Mouse (Mus musculus) midbrain, embryonic 15.5 days (tissue): Measurements from ENCODE around the gene Nfe2l3. TPM values are rescaled to one million over a fixed set of nuclear protein-coding genes. Genes with fewer than 3 reads are reported as not detected.

ENCODE experiments used
- ATAC-seq: fragments of 200-750 bp; cut with Nextera tagmentation; replicated peaks from 2 replicates; pipeline ENCODE4 v1.8.0; 2017; ENCODE audit warnings: moderate TSS enrichment
- H3K27ac ChIP-seq: fragments of 300-500 bp; sonication (generic); 2 replicates; pipeline ENCODE4 v1.5.1; 2015; ENCODE audit warnings: mild to moderate bottlenecking, inconsistent platforms
- H3K27me3 ChIP-seq: fragments of 300-500 bp; sonication (generic); replicated peaks from 2 replicates; pipeline ENCODE4 v1.6.1; 2015; ENCODE audit warnings: inconsistent platforms
- H3K36me3 ChIP-seq: fragments of 300-500 bp; sonication (generic); replicated peaks from 2 replicates; pipeline ENCODE4 v1.6.1; 2015; ENCODE audit warnings: inconsistent platforms
- H3K4me1 ChIP-seq: fragments of 300-500 bp; sonication (generic); 2 replicates; pipeline ENCODE4 v1.6.1; 2015; ENCODE audit warnings: inconsistent platforms
- H3K4me2 ChIP-seq: fragments of 300-500 bp; sonication (generic); 2 replicates; pipeline ENCODE4 v1.6.1; 2015; ENCODE audit warnings: inconsistent platforms, mild to moderate bottlenecking, moderate library complexity
- H3K4me3 ChIP-seq: fragments of 300-500 bp; sonication (generic); 2 replicates; pipeline ENCODE4 v1.5.1; 2015; ENCODE audit warnings: mild to moderate bottlenecking, inconsistent platforms
- H3K9ac ChIP-seq: fragments of 300-500 bp; sonication (generic); 2 replicates; pipeline ENCODE4 v1.6.1; 2015; ENCODE audit warnings: mild to moderate bottlenecking, inconsistent platforms
- H3K9me3 ChIP-seq: fragments of 300-500 bp; sonication (generic); 2 replicates; pipeline ENCODE4 v1.6.1; 2016; ENCODE audit warnings: inconsistent platforms
- WGBS: fragments of 180-500 bp; shearing (Covaris S2); methylation state at CpG from one replicate; pipeline ENCODE4 v1.1.7; 2015; ENCODE audit warnings: mixed read lengths; 5-methylcytosine and 5-hydroxymethylcytosine counted together
- polyA plus RNA-seq: library from polyadenylated mRNA; unstranded; fragments of >200 nt; fragmentation: Nextera tagmentation; extraction: Ambion mirVana; gene quantifications from 2 replicates; pipeline ENCODE4 v1.2.1, GENCODE M21; 2015

Gene Nfe2l3
- polyA plus RNA-seq, 1 experiment from 2014 or later, result 8.2 TPM

GRCm38 (mm10) chr6:51404502-51404901, 28.0 kb upstream of the Nfe2l3 start:
- no peak overlapping the region for H3K4me2 ChIP-seq
- H3K9me3 ChIP-seq, result no peaks in the 10 kb centered on the region
- H3K27me3 ChIP-seq, result no peaks in the 10 kb centered on the region
- ATAC-seq, result no peak
- H3K4me3 ChIP-seq, result no peak overlapping the region
- H3K36me3 ChIP-seq, result no peaks in the 10 kb centered on the region
- no peak overlapping the region for H3K9ac ChIP-seq
- H3K4me1 ChIP-seq, result no peaks in the 10 kb centered on the region
- H3K27ac ChIP-seq, result no peak overlapping the region
- 79% methylated on average over 4 of the region's 4 CpGs for WGBS

- WGBS, result 73% methylated on average over 1 of the region's 1 CpGs
- H3K9ac ChIP-seq, result no peak overlapping the region
- H3K4me1 ChIP-seq, result no peaks in the 10 kb centered on the region
- ATAC-seq, result no peak
- H3K4me2 ChIP-seq, result no peak overlapping the region
- H3K27ac ChIP-seq, result no peak overlapping the region
- H3K9me3 ChIP-seq, result 0 out of 2 replicates have a peak, but pooled peaks cover 3% of the 10 kb centered on the region
- H3K36me3 ChIP-seq, result no peaks in the 10 kb centered on the region
- H3K27me3 ChIP-seq, result no peaks in the 10 kb centered on the region
- H3K4me3 ChIP-seq, result no peak overlapping the region
Observed at GRCm38 (mm10) chr6:51416433-51416832, 16.0 kb upstream of the Nfe2l3 start.

- Histone ChIP-seq H3K27ac (no peak overlapping the region), H3K4me2 (no peak overlapping the region), H3K4me1 (no peaks in the 10 kb centered on the region), H3K9me3 (0 out of 2 replicates have a peak, but pooled peaks cover 3% of the 10 kb centered on the region), H3K9ac (no peak overlapping the region), H3K36me3 (no peaks in the 10 kb centered on the region), H3K27me3 (no peaks in the 10 kb centered on the region), H3K4me3 (no peak overlapping the region)
- WGBS, result 89% methylated on average over 4 of the region's 4 CpGs
- no peak for ATAC-seq
Observed at GRCm38 (mm10) chr6:51417306-51417936, 15.0 kb upstream of the Nfe2l3 start.

- Histone ChIP-seq H3K27ac (no peak overlapping the region), H3K9ac (no peak overlapping the region), H3K9me3 (no peaks in the 10 kb centered on the region), H3K4me3 (no peak overlapping the region), H3K4me1 (no peaks in the 10 kb centered on the region), H3K4me2 (no peak overlapping the region), H3K36me3 (no peaks in the 10 kb centered on the region), H3K27me3 (no peaks in the 10 kb centered on the region)
- WGBS, result 48% methylated on average over 11 of the region's 11 CpGs
- ATAC-seq, result no peak
Observed at GRCm38 (mm10) chr6:51423466-51424122, 8.9 kb upstream of the Nfe2l3 start.

- Histone ChIP-seq H3K9me3 (no peaks in the 10 kb centered on the region), H3K4me3 (no peak overlapping the region), H3K27me3 (no peaks in the 10 kb centered on the region), H3K9ac (no peak overlapping the region), H3K27ac (no peak overlapping the region), H3K36me3 (no peaks in the 10 kb centered on the region), H3K4me2 (no peak overlapping the region), H3K4me1 (no peaks in the 10 kb centered on the region)
- ATAC-seq, result no peak
- 95% methylated on average over 2 of the region's 2 CpGs for WGBS
Observed at GRCm38 (mm10) chr6:51424537-51424936, 7.9 kb upstream of the Nfe2l3 start.

GRCm38 (mm10) chr6:51434270-51434669, 1.8 kb downstream of the Nfe2l3 start:
- H3K27ac ChIP-seq, result no peak overlapping the region
- no peak overlapping the region for H3K9ac ChIP-seq
- peaks cover 22% of the 10 kb centered on the region; the same call in 1 of the 2 replicates for H3K4me1 ChIP-seq
- no peak for ATAC-seq
- no peaks in the 10 kb centered on the region; the same call in 1 of the 2 replicates for H3K27me3 ChIP-seq
- no peaks in the 10 kb centered on the region for H3K36me3 ChIP-seq
- H3K9me3 ChIP-seq, result no peaks in the 10 kb centered on the region
- WGBS, result 40% methylated on average over 7 of the region's 7 CpGs
- H3K4me2 ChIP-seq, result peak overlapping the region; percentile 80
- H3K4me3 ChIP-seq, result peak overlapping the region; percentile 63

GRCm38 (mm10) chr6:51437665-51438064, 5.2 kb downstream of the Nfe2l3 start:
- H3K27ac ChIP-seq, result no peak overlapping the region
- 84% methylated on average over 4 of the region's 4 CpGs for WGBS
- no peaks in the 10 kb centered on the region for H3K9me3 ChIP-seq
- ATAC-seq, result no peak
- no peaks in the 10 kb centered on the region for H3K36me3 ChIP-seq
- no peak overlapping the region for H3K4me2 ChIP-seq
- no peak overlapping the region for H3K9ac ChIP-seq
- no peaks in the 10 kb centered on the region; the same call in 1 of the 2 replicates for H3K27me3 ChIP-seq
- H3K4me3 ChIP-seq, result no peak overlapping the region
- H3K4me1 ChIP-seq, result peaks cover 18% of the 10 kb centered on the region; the same call in 1 of the 2 replicates

- no peak overlapping the region for H3K4me2 ChIP-seq
- WGBS, result 82% methylated on average over 9 of the region's 9 CpGs
Observed at GRCm38 (mm10) chr6:51438826-51439330, 6.4 kb downstream of the Nfe2l3 start.

GRCm38 (mm10) chr6:51442191-51442835, 9.8 kb downstream of the Nfe2l3 start:
- Histone ChIP-seq H3K4me2 (no peak overlapping the region), H3K4me1 (no peaks in the 10 kb centered on the region), H3K4me3 (no peak overlapping the region), H3K27ac (no peak overlapping the region), H3K9me3 (no peaks in the 10 kb centered on the region), H3K9ac (no peak overlapping the region), H3K27me3 (no peaks in the 10 kb centered on the region), H3K36me3 (no peaks in the 10 kb centered on the region)
- WGBS, result 68% methylated on average over 9 of the region's 9 CpGs
- ATAC-seq, result no peak

More at GRCm38 (mm10) chr6:51438826-51439330, 6.4 kb downstream of the Nfe2l3 start:
- Histone ChIP-seq H3K27ac (no peak overlapping the region), H3K9me3 (no peaks in the 10 kb centered on the region), H3K4me3 (no peak overlapping the region), H3K9ac (no peak overlapping the region), H3K27me3 (no peaks in the 10 kb centered on the region), H3K36me3 (no peaks in the 10 kb centered on the region), H3K4me1 (peaks cover 11% of the 10 kb centered on the region; the same call in 1 of the 2 replicates)
- no peak for ATAC-seq

GRCm38 (mm10) chr6:51452927-51453503, 20.5 kb downstream of the Nfe2l3 start:
- no peak overlapping the region for H3K4me3 ChIP-seq
- H3K9me3 ChIP-seq, result no peaks in the 10 kb centered on the region
- H3K27me3 ChIP-seq, result no peaks in the 10 kb centered on the region
- no peak overlapping the region for H3K27ac ChIP-seq
- no peak overlapping the region for H3K4me2 ChIP-seq
- no peaks in the 10 kb centered on the region; the same call in 1 of the 2 replicates for H3K4me1 ChIP-seq
- no peak overlapping the region for H3K9ac ChIP-seq
- H3K36me3 ChIP-seq, result peaks cover 7% of the 10 kb centered on the region
- WGBS, result 70% methylated on average over 7 of the region's 7 CpGs
- ATAC-seq, result no peak

- Histone ChIP-seq H3K4me3 (no peak overlapping the region), H3K4me1 (no peaks in the 10 kb centered on the region; the same call in 1 of the 2 replicates), H3K9ac (no peak overlapping the region), H3K27me3 (no peaks in the 10 kb centered on the region), H3K27ac (no peak overlapping the region), H3K36me3 (peaks cover 15% of the 10 kb centered on the region), H3K9me3 (no peaks in the 10 kb centered on the region), H3K4me2 (no peak overlapping the region)
- 64% methylated on average over 3 of the region's 3 CpGs for WGBS
- ATAC-seq, result no peak
Observed at GRCm38 (mm10) chr6:51454949-51455348, 22.5 kb downstream of the Nfe2l3 start.

GRCm38 (mm10) chr6:51456198-51456597, 23.7 kb downstream of the Nfe2l3 start:
- Histone ChIP-seq H3K27ac (peak overlapping the region; percentile 18; the same call in 1 of the 2 replicates), H3K9me3 (no peaks in the 10 kb centered on the region), H3K4me1 (no peaks in the 10 kb centered on the region; the same call in 1 of the 2 replicates), H3K4me2 (no peak overlapping the region), H3K36me3 (peaks cover 24% of the 10 kb centered on the region), H3K4me3 (no peak overlapping the region), H3K9ac (no peak overlapping the region), H3K27me3 (no peaks in the 10 kb centered on the region)
- ATAC-seq, result no peak
- WGBS, result 93% methylated on average over 1 of the region's 1 CpGs
